Mouse (Mus musculus): ENCODE results near the gene Taar2.

Gene Taar2

DNA sequence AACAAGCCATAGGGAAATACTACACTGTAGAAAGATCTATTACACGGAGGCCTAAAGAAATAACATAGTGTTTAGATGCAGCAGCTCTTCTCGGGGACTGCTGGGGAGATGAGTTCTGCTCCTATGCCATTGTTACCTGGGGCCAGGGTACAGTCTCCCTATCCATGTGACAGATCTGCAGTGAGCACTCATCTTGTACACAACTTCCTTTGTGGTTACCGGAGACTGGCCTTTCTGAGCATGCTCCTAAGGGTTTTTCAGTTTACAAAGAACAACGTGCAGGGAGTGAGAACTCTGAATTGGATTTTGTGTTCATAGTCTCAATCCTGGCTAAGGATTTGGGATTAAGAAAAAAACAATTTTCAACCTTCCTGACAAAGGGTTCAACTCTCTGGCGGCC, 48.0 kb downstream of the Taar2 start:
- no peak for DNase-seq

Measured in kidney, adult 11 months (tissue).